Mouse (Mus musculus): Measurements from ENCODE around the gene Rassf9.

Rassf9 gene

GRCm38 (mm10) chr10:102511807-102512461 lies at the start of gene Rassf9:
TSS of gene Rassf9 (plus strand) at chr10:102512222.
- TF ChIP-seq GATA4 (IDR thresholded peaks at IDR 0.05; ENCODE audit: insufficient replicate concordance, low read length), result no peak

GRCm38 (mm10) chr10:102469412-102469811 lies 42.6 kb upstream of the Rassf9 start:
- TF ChIP-seq GATA4 (IDR thresholded peaks at IDR 0.05; ENCODE audit: insufficient replicate concordance, low read length), result no peak

GRCm38 (mm10) chr10:102490386-102490785 lies 21.6 kb upstream of the Rassf9 start, which contains the start of gene Nts:
TSS of gene Nts (minus strand) at chr10:102490486.
- TF ChIP-seq GATA4 (IDR thresholded peaks at IDR 0.05; ENCODE audit: insufficient replicate concordance, low read length), result no peak

- TF ChIP-seq GATA4 (IDR thresholded peaks at IDR 0.05; ENCODE audit: insufficient replicate concordance, low read length), result no peak
Measured at GRCm38 (mm10) chr10:102491792-102492191, 20.2 kb upstream of the Rassf9 start.

GRCm38 (mm10) chr10:102498754-102499153 lies 13.3 kb upstream of the Rassf9 start:
- TF ChIP-seq GATA4 (IDR thresholded peaks at IDR 0.05; ENCODE audit: insufficient replicate concordance, low read length), result no peak

- no peak for TF ChIP-seq GATA4 (IDR thresholded peaks at IDR 0.05; ENCODE audit: insufficient replicate concordance, low read length)
Measured at GRCm38 (mm10) chr10:102507386-102507785, 4.6 kb upstream of the Rassf9 start.

- no peak for TF ChIP-seq GATA4 (IDR thresholded peaks at IDR 0.05; ENCODE audit: insufficient replicate concordance, low read length)
Measured at GRCm38 (mm10) chr10:102511461-102511806, 588 bp upstream of the Rassf9 start.

GRCm38 (mm10) chr10:102514159-102514558 lies 2.1 kb downstream of the Rassf9 start:
- TF ChIP-seq GATA4 (IDR thresholded peaks at IDR 0.05; ENCODE audit: insufficient replicate concordance, low read length), result no peak

- no peak for TF ChIP-seq GATA4 (IDR thresholded peaks at IDR 0.05; ENCODE audit: insufficient replicate concordance, low read length)
Measured at GRCm38 (mm10) chr10:102527901-102528300, 15.9 kb downstream of the Rassf9 start.

GRCm38 (mm10) chr10:102553941-102554340 lies 41.9 kb downstream of the Rassf9 start:
- TF ChIP-seq GATA4 (IDR thresholded peaks at IDR 0.05; ENCODE audit: insufficient replicate concordance, low read length), result no peak

- no peak for TF ChIP-seq GATA4 (IDR thresholded peaks at IDR 0.05; ENCODE audit: insufficient replicate concordance, low read length)
Measured at GRCm38 (mm10) chr10:102562488-102562887, 50.5 kb downstream of the Rassf9 start.

GRCm38 (mm10) chr10:102577970-102578369 lies 65.9 kb downstream of the Rassf9 start:
- TF ChIP-seq GATA4 (IDR thresholded peaks at IDR 0.05; ENCODE audit: insufficient replicate concordance, low read length), result no peak

- no peak for TF ChIP-seq GATA4 (IDR thresholded peaks at IDR 0.05; ENCODE audit: insufficient replicate concordance, low read length)
Measured at GRCm38 (mm10) chr10:102594306-102594705, 82.3 kb downstream of the Rassf9 start.
